Mouse (Mus musculus) forebrain, embryonic 14.5 days (tissue): Measurements from ENCODE around the gene Ppef2. TPM values are rescaled to one million over a fixed set of nuclear protein-coding genes. Genes with fewer than 3 reads are reported as not detected.
"Not testable (repeated sequence)": the region's sequence is repeated elsewhere in the genome, so short reads cannot be mapped to it uniquely, and the experiment has no call there.

Experiments used
- ATAC-seq: fragments of 200-750 bp; cut with Nextera tagmentation; 2 replicates; pipeline ENCODE4 v1.8.0; 2017; ENCODE audit warnings: mild to moderate bottlenecking, moderate library complexity
- DNase-seq: peaks from one replicate; pipeline ENCODE4 v3.0.0-alpha.2; 2015; ENCODE audit warnings: low spot score
- H3K27ac ChIP-seq: fragments of 300-500 bp; sonication (generic); 2 replicates; pipeline ENCODE4 v1.5.1; 2014; ENCODE audit warnings: low read depth, mild to moderate bottlenecking, control low read depth, low read length, moderate library complexity
- H3K27me3 ChIP-seq: fragments of 300-500 bp; sonication (generic); replicated peaks from 2 replicates; pipeline ENCODE4 v1.6.1; 2014; ENCODE audit warnings: low read length, control low read depth, mixed read lengths; ENCODE audit not compliant: control insufficient read depth, insufficient read depth
- H3K36me3 ChIP-seq: fragments of 300-500 bp; sonication (generic); 2 replicates; pipeline ENCODE4 v1.6.1; 2014; ENCODE audit warnings: low read length, control low read depth; ENCODE audit not compliant: control insufficient read depth, insufficient read depth
- H3K4me1 ChIP-seq: fragments of 300-500 bp; sonication (generic); 2 replicates; pipeline ENCODE4 v1.6.1; 2014; ENCODE audit warnings: antibody characterized with exemption, low read length, control low read depth; ENCODE audit not compliant: control insufficient read depth, insufficient read depth
- H3K4me2 ChIP-seq: fragments of 300-500 bp; sonication (generic); 2 replicates; pipeline ENCODE4 v1.6.1; 2014; ENCODE audit warnings: mild to moderate bottlenecking, control low read depth, low read length
- H3K4me3 ChIP-seq: fragments of 300-500 bp; sonication (generic); 2 replicates; pipeline ENCODE4 v1.5.1; 2014; ENCODE audit warnings: low read depth, low read length, control low read depth
- H3K9ac ChIP-seq: fragments of 300-500 bp; sonication (generic); 2 replicates; pipeline ENCODE4 v1.6.1; 2014; ENCODE audit warnings: mild to moderate bottlenecking, low read length, control low read depth, moderate library complexity
- H3K9me3 ChIP-seq: fragments of 300-500 bp; sonication (generic); replicated peaks from 2 replicates; pipeline ENCODE4 v1.6.1; 2016; ENCODE audit warnings: low read length, control low read depth, mixed read lengths; ENCODE audit not compliant: control insufficient read depth
- WGBS: fragments of 180-500 bp; shearing (Covaris S2); extraction: QIAGEN DNeasy Blood & Tissue Kit; methylation state at CpG from one replicate; pipeline ENCODE4 v1.1.7; 2014; 5-methylcytosine and 5-hydroxymethylcytosine counted together
- polyA plus RNA-seq: library from polyadenylated mRNA; unstranded; fragments of >200 nt; fragmentation: Nextera tagmentation; extraction: Ambion mirVana; gene quantifications from 2 replicates; pipeline ENCODE4 v1.2.1, GENCODE M21; 2014

The Ppef2 gene
- polyA plus RNA-seq, 1 experiment from 2014 or later: 0.36 TPM

DNA sequence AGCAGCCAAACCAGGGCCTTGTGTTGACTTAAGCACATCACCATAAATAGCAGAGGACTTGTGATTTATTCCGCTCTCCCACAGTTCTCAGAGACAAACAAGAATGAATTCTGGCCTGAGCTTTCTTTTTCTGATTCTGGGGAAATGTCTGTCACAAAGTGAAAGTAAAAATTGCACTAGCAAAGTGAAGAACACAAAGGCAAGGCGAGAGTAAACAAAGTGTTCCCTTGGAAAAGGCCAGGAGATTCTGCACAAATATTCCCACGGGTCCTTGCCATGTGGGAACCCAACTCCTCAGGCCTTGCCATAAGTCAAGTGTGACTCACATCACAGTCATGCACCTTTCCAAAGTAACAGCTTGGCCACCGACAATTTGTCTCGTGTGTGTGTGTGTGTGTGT is 50.4 kb downstream of the Ppef2 start:
- Histone ChIP-seq H3K4me1 (no peaks in the 10 kb centered on the region), H3K36me3 (peaks cover 44% of the 10 kb centered on the region), H3K27me3 (no peaks in the 10 kb centered on the region), H3K4me3 (no peak overlapping the region), H3K9ac (no peak overlapping the region), H3K9me3 (no peaks in the 10 kb centered on the region), H3K27ac (no peak overlapping the region), H3K4me2 (no peak overlapping the region)
- ATAC-seq (no peak), DNase-seq (no peak)
- WGBS: 90% methylated on average over 3 of the region's 5 CpGs

DNA sequence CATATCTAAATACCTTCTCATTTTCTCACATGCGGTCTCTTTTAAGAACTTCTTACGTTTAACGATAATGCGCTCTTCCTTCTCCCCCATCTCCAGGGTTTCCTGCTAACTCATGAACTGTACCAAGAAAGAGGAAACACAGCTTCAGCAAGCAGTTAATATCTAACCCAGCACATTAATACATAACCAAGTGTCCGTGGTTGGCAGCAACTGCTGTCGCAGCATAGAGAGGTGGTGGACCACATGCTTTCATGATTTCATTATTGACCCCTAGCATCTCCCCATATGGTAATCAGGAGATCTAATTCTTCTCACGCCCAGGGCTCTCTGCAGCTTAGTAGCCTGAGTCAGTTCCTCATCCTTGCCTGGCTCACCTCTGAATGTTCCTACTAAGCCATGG is 50.9 kb downstream of the Ppef2 start:
- H3K4me2 ChIP-seq: no peak overlapping the region
- peaks cover 49% of the 10 kb centered on the region for H3K36me3 ChIP-seq
- no peak overlapping the region for H3K4me3 ChIP-seq
- 93% methylated on average over 7 of the region's 7 CpGs for WGBS
- H3K9me3 ChIP-seq: no peaks in the 10 kb centered on the region
- no peak for DNase-seq
- no peak for ATAC-seq
- H3K4me1 ChIP-seq: no peaks in the 10 kb centered on the region
- H3K27me3 ChIP-seq: no peaks in the 10 kb centered on the region
- H3K27ac ChIP-seq: no peak overlapping the region
- no peak overlapping the region for H3K9ac ChIP-seq

DNA sequence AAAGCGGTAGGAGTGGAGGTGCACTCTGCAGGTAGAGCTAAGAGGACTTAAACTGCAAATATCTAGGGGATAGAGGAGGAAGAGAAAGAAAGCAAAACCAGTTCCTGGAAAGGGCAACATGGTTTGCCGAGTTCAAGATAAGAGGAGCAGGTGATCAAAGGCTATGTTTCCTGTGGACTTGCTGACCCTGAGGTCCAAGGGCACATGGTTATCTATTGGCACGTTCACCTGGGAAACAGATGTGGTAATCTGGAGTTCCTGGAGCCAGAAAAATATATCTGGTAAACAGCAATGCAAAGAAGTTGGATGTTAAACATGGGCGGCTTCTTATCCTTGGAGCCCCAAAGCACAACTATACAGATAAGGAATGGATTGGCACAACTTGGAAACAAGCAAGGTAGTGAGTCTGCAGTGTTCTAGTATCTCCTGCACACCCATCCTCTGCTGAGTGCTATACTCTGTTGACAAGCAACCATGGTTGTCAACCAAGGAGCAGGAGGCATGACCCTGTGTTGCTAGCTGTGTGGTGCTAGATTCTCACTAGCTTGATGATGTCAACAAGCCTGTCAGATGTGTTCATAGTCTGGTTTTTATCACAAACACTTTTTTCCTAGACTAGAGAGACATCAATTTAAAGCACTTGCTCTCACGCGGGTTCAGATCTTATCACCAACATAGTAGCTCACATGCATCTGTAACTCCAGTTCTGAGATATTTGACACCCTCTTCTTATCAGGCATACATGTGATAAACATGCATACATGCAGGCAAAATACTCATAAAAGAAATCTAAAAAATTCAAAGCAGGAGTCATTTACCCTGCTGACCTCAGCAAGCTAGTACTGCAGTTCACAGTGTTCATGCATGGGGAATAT is 51.7 kb downstream of the Ppef2 start:
- H3K4me3 ChIP-seq: no peak overlapping the region
- H3K36me3 ChIP-seq: peaks cover 56% of the 10 kb centered on the region
- H3K9me3 ChIP-seq: no peaks in the 10 kb centered on the region
- no peak for DNase-seq
- 97% methylated on average over 6 of the region's 6 CpGs for WGBS
- H3K27ac ChIP-seq: no peak overlapping the region
- H3K4me2 ChIP-seq: no peak overlapping the region
- ATAC-seq: no peak
- no peaks in the 10 kb centered on the region for H3K27me3 ChIP-seq
- H3K4me1 ChIP-seq: no peaks in the 10 kb centered on the region
- no peak overlapping the region for H3K9ac ChIP-seq

DNA sequence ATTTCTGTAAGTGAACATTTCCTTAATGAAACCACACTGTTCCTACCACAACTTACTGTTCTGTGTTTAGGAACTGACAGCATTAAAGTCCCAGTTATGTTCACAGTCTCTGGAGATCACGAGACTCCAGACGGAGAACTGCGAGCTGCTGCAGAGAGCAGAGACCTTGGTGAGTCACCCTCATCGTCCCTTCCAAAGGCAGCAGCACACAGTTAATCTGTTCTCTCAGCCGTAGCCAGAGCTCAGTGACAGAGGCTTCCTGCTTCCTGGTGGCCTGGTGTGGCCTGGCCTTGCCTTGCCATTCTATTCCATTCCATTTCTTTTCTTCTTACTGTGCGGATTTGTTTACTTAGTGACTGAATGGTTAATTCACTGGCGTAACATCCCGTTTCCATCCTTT is 57.8 kb downstream of the Ppef2 start:
- Histone ChIP-seq H3K4me3 (no peak overlapping the region), H3K4me1 (no peaks in the 10 kb centered on the region), H3K27ac (no peak overlapping the region), H3K27me3 (no peaks in the 10 kb centered on the region), H3K9me3 (no peaks in the 10 kb centered on the region), H3K9ac (no peak overlapping the region), H3K36me3 (peaks cover 80% of the 10 kb centered on the region), H3K4me2 (no peak overlapping the region)
- 87% methylated on average over 8 of the region's 8 CpGs for WGBS
- no peak for ATAC-seq
- no peak for DNase-seq

DNA sequence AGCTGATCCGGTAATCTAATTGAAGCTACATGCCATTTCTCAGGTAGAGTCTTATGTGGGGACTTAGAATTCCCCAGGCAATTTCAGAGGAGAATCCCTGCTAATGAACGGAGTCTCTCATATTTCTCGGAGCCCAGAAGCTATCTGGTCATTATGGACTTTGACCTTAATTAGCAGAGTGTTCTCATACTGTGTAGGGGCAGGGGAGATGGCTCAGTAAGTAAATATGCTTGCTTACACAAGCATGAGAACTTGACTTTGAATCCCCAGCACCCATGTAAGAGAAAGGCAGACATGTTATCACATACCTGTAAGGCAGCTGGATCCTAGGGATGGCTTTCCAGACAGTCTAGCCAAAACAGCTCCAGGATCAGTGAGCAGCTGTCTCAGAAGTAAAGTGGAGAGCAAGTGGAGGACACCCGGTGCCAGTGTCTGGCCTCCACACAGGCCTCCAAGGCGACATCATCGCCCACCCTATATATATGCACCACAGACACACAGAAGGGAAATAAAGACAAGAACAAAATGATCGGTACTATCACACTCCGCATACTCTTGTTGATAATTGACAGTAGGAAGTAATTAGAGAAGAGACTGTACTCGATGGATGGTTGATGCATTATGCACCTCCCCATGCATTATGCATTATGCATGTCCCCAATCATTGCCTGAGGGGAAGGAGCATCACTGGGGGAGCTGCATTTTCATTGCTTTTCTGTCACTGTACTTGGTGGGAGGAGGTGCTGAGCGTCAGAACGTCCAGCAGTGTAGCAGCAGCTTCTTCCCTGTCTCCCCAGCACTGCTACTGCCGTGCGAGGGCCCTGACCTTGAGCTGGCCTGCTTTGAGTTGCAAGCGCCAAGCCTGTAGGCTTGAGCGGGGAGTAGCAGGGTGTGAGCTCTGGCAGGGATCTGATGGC is 58.9 kb downstream of the Ppef2 start:
- peak overlapping the region; percentile 48; the same call in 1 of the 2 replicates for H3K27ac ChIP-seq
- no peak overlapping the region for H3K4me3 ChIP-seq
- no peaks in the 10 kb centered on the region for H3K27me3 ChIP-seq
- H3K4me2 ChIP-seq: no peak overlapping the region
- H3K4me1 ChIP-seq: no peaks in the 10 kb centered on the region
- H3K9me3 ChIP-seq: no peaks in the 10 kb centered on the region
- WGBS: 78% methylated on average over 15 of the region's 15 CpGs
- H3K36me3 ChIP-seq: peaks cover 82% of the 10 kb centered on the region
- peak; percentile 35 for DNase-seq
- 0 out of 2 replicates have a peak overlapping the region, but pooled peaks have one; percentile 29 for H3K9ac ChIP-seq
- peak; percentile 47 for ATAC-seq

DNA sequence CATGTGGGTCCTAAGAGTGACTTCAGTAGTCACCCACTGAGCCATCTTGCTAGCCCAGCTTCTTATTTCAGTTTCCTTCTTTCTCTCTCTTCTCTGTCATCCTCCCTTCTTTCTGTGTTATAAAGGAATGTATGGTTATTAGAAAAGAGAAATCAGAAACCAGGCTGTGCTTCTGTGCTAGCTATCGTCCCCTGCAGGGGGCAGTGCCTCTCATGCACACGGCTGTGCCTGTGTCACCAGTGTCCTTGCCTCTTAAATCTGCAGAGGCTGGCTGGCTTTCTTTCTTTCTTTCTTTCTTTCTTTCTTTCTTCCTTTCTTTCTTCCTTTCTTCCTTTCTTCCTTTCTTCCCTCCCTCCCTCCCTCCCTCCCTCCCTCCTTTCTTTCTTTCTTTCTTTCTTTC is 60.4 kb downstream of the Ppef2 start:
- not testable (repeated sequence) for H3K4me2 ChIP-seq, H3K27me3 ChIP-seq, H3K9ac ChIP-seq, ATAC-seq, H3K4me3 ChIP-seq, H3K9me3 ChIP-seq, H3K4me1 ChIP-seq, H3K27ac ChIP-seq
- DNase-seq: peak; percentile 46
- WGBS: 58% methylated on average over 2 of the region's 2 CpGs
- peaks cover 74% of the 10 kb centered on the region for H3K36me3 ChIP-seq

DNA sequence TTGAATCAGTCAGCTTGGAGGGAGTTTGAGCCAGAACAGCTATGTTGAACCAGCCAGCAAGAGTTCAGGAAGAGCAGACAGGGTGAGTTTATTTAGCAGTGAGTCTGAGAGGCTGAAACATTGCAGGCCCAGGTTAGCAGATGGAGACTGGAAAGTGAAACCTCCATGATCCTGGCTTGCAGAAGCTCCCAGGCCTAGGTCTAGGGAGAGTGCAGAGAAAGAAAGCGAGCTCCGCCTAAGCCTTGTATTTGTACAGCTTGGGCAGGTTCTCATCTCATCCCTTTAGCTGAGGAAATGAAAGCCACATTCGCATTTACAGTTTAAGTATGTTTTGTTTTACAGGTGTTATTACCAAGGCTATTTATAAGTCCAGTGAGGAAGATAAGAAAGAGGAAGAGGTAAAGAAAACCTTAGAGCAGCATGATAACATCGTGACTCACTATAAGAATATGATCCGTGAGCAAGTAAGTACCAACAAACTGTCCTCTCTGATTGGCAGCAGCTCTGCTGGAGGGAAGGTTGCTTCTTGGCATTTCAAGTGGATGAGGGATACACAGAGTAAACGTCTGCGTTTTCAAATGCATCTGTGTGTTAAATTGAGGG is 67.1 kb downstream of the Ppef2 start:
- H3K9me3 ChIP-seq: 0 out of 2 replicates have a peak, but pooled peaks cover 2% of the 10 kb centered on the region
- ATAC-seq (no peak), DNase-seq (no peak)
- H3K4me3 ChIP-seq: no peak overlapping the region
- H3K4me2 ChIP-seq: no peak overlapping the region
- no peaks in the 10 kb centered on the region for H3K27me3 ChIP-seq
- H3K4me1 ChIP-seq: no peaks in the 10 kb centered on the region
- peaks cover 58% of the 10 kb centered on the region for H3K36me3 ChIP-seq
- no peak overlapping the region for H3K27ac ChIP-seq
- WGBS: 95% methylated on average over 7 of the region's 7 CpGs
- H3K9ac ChIP-seq: no peak overlapping the region

DNA sequence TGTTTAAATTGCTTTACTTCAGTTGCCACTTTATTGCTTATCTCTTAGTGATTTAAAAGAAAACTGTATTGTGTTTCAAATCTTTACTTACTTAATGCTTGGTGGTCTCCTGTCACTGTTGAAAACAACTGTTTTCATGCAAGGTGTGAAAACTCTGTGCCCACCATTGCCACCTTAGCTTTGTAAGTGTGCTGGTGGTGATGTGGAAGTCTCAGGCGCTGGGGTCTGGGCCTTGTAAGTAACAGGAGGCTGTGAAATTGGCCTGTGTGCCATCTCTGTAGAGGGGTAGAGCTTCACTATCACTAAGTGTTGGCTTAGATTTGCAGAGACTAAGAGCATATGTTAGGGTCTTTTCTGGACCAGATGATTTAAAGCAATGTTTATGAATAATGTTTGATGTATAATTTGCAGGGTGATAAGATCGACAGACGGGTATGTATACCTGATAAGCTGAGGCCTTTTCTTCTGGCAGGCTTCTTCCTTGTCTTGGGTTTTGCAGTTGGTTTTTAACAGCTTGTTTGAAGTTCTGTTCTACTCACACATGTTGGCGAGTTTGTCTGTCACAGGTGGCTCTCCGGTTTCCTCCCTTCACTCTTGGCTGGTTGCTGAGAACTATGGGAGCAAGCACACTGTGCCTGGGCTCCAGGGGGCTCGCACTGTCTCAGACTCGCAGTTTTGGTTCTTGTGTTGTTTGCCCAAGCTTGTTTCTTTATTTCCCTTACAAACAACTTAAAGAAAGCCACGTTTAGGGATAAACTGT is 72.8 kb downstream of the Ppef2 start:
- H3K27me3 ChIP-seq: no peaks in the 10 kb centered on the region
- H3K9ac ChIP-seq: no peak overlapping the region
- no peaks in the 10 kb centered on the region for H3K9me3 ChIP-seq
- no peak overlapping the region for H3K4me3 ChIP-seq
- 91% methylated on average over 8 of the region's 8 CpGs for WGBS
- DNase-seq (no peak), ATAC-seq (no peak)
- peaks cover 56% of the 10 kb centered on the region for H3K36me3 ChIP-seq
- no peaks in the 10 kb centered on the region for H3K4me1 ChIP-seq
- no peak overlapping the region for H3K4me2 ChIP-seq
- no peak overlapping the region for H3K27ac ChIP-seq
